Mouse (Mus musculus) erythroblast, embryonic 14.5 days (primary cell): ENCODE results near the gene Chd5.

Experiments used
- GATA1 ChIP-seq: IDR thresholded peaks from 2 replicates; pipeline ENCODE4 v1.6.1; 2012; ENCODE audit warnings: low read length, inconsistent platforms, mixed read lengths
- TAL1 ChIP-seq: IDR thresholded peaks from 3 replicates; pipeline ENCODE4 v1.6.1; 2012; ENCODE audit warnings: low read length, inconsistent platforms, mixed read lengths

DNA sequence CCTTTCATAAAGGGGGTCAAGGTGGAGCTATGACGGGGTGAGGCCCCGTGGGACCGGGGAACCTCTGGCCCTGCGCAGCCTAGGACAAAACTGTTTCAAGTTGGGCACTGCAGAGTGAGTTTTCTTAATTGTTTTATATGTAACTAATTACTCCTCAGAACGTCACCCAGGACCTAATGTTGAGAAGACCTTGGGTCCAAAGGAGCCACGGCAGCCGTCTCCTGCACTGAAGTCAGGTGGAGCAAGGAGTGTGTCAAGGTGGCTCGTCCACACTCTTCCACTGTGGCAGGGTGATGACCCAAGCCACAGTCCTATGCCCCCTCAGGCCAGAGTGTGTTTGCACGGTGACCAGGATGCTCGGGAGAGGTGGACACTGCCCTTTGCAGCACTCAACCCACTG lies 35.3 kb upstream of the Chd5 start:
- TF ChIP-seq GATA1, result no peak
- TF ChIP-seq TAL1, result no peak
